Mouse (Mus musculus): ENCODE data around the gene Gna15. TPM values are rescaled to one million over a fixed set of nuclear protein-coding genes. Genes with fewer than 3 reads are reported as not detected.

Gene Gna15
- total RNA-seq, 2 experiments from 2014 or later = 1.9 to 2.5 TPM

GRCm38 (mm10) chr10:81505016-81505664, 18.9 kb downstream of the Gna15 start:
- DNase-seq (ENCODE audit: low spot score in 2 of 2) = no peak
- no peak for TF ChIP-seq CTCF (conservative IDR thresholded peaks at IDR 0.05)
- Histone ChIP-seq H3K4me3 (no peak overlapping the region), H3K27ac (no peak overlapping the region)

GRCm38 (mm10) chr10:81502658-81503057, 21.4 kb downstream of the Gna15 start:
- DNase-seq (ENCODE audit: low spot score in 2 of 2) = peak; percentile 86 to 96
- H3K4me3 ChIP-seq = peak overlapping the region; percentile 60
- 0 out of 2 replicates have a peak overlapping the region, but pooled peaks have one; percentile 55 for H3K27ac ChIP-seq
- TF ChIP-seq CTCF (conservative IDR thresholded peaks at IDR 0.05) = peak; percentile 100

GRCm38 (mm10) chr10:81501863-81502262, 22.2 kb downstream of the Gna15 start:
- no peak for TF ChIP-seq CTCF (conservative IDR thresholded peaks at IDR 0.05)
- peak in 1 of 2 experiments; percentile 6 for DNase-seq (ENCODE audit: low spot score in 2 of 2)
- Histone ChIP-seq H3K4me3 (no peak overlapping the region), H3K27ac (no peak overlapping the region)

- DNase-seq (ENCODE audit: low spot score in 2 of 2) = peak in 1 of 2 experiments; percentile 7
- no peak for TF ChIP-seq CTCF (conservative IDR thresholded peaks at IDR 0.05)
- peak within 1 kb of the TSS; percentile 8; the same call in 1 of the 2 replicates for H3K4me3 ChIP-seq
- peak within 1 kb of the TSS; percentile 57; the same call in 1 of the 2 replicates for H3K27ac ChIP-seq
Observed at GRCm38 (mm10) chr10:81500032-81500431, 24.0 kb downstream of the Gna15 start, which contains the start of gene S1pr4. Gene S1pr4 (minus strand): TSS chr10:81500132.

GRCm38 (mm10) chr10:81499250-81499901, 24.6 kb downstream of the Gna15 start:
- H3K27ac ChIP-seq = peak overlapping the region; percentile 57; the same call in 1 of the 2 replicates
- peak in 1 of 2 experiments; percentile 10 for DNase-seq (ENCODE audit: low spot score in 2 of 2)
- H3K4me3 ChIP-seq = peak overlapping the region; percentile 8; the same call in 1 of the 2 replicates
- no peak for TF ChIP-seq CTCF (conservative IDR thresholded peaks at IDR 0.05)

- DNase-seq (ENCODE audit: low spot score in 2 of 2) = peak in 1 of 2 experiments; percentile 8
- Histone ChIP-seq H3K27ac (0 out of 2 replicates have a peak overlapping the region, but pooled peaks have one; percentile 57), H3K4me3 (peak overlapping the region; percentile 8; the same call in 1 of the 2 replicates)
- peak; percentile 37 for TF ChIP-seq CTCF (conservative IDR thresholded peaks at IDR 0.05)
Observed at GRCm38 (mm10) chr10:81498316-81499249, 25.4 kb downstream of the Gna15 start.

- TF ChIP-seq CTCF (conservative IDR thresholded peaks at IDR 0.05) = no peak
- peak overlapping the region; percentile 97; the same call in 1 of the 2 replicates for H3K27ac ChIP-seq
- H3K4me3 ChIP-seq = no peak overlapping the region; the same call in 1 of the 2 replicates
- DNase-seq (ENCODE audit: low spot score in 2 of 2) = peak in 1 of 2 experiments; percentile 8
Observed at GRCm38 (mm10) chr10:81497401-81498270, 26.4 kb downstream of the Gna15 start.

GRCm38 (mm10) chr10:81496969-81497368, 27.1 kb downstream of the Gna15 start:
- Histone ChIP-seq H3K4me3 (peak overlapping the region; percentile 91), H3K27ac (peak overlapping the region; percentile 97)
- DNase-seq (ENCODE audit: low spot score in 2 of 2) = peak in 1 of 2 experiments; percentile 12
- no peak for TF ChIP-seq CTCF (conservative IDR thresholded peaks at IDR 0.05)

- DNase-seq (ENCODE audit: low spot score in 2 of 2) = peak; percentile 97 to 99
- Histone ChIP-seq H3K27ac (peak within 1 kb of the TSS; percentile 97), H3K4me3 (peak within 1 kb of the TSS; percentile 91)
- TF ChIP-seq CTCF (conservative IDR thresholded peaks at IDR 0.05) = no peak; the same call in 1 of the 2 replicates
Observed at GRCm38 (mm10) chr10:81496264-81496901, 27.6 kb downstream of the Gna15 start, which contains the start of gene Ncln. Gene Ncln (minus strand): TSS chr10:81496392.

GRCm38 (mm10) chr10:81495616-81496263, 28.3 kb downstream of the Gna15 start:
- peak overlapping the region; percentile 91 for H3K4me3 ChIP-seq
- H3K27ac ChIP-seq = peak overlapping the region; percentile 97
- no peak for DNase-seq (ENCODE audit: low spot score in 2 of 2)
- no peak for TF ChIP-seq CTCF (conservative IDR thresholded peaks at IDR 0.05)
